Mouse (Mus musculus) C2C12 (cell line): ENCODE data around the gene Mctp2. TPM values are rescaled to one million over a fixed set of nuclear protein-coding genes. Genes with fewer than 3 reads are reported as not detected.

Experiments
- H3K27me3 ChIP-seq: one replicate; pipeline ENCODE4 v1.6.1; 2011; ENCODE audit not compliant: control insufficient read depth, insufficient read depth, insufficient read length
- H3K36me3 ChIP-seq: one replicate; pipeline ENCODE4 v1.6.1; 2011; ENCODE audit not compliant: control insufficient read depth, insufficient read depth
- H3K4me3 ChIP-seq: one replicate; pipeline ENCODE4 v1.5.1; 2011; ENCODE audit warnings: mild to moderate bottlenecking, control low read depth; ENCODE audit not compliant: poor library complexity, insufficient read depth, severe bottlenecking
- H3K79me2 ChIP-seq: one replicate; pipeline ENCODE4 v1.6.1; 2011; ENCODE audit not compliant: control insufficient read depth, insufficient read depth
- H3K79me3 ChIP-seq: one replicate; pipeline ENCODE4 v1.6.1; 2011; ENCODE audit warnings: low read depth, control low read depth
- H3ac ChIP-seq: one replicate; pipeline ENCODE3; 2011; ENCODE audit warnings: low read depth; ENCODE audit not compliant: control insufficient read depth, insufficient read length
- CEBPB ChIP-seq: IDR thresholded peaks from one replicate; pipeline ENCODE4 v1.6.1; 2011; ENCODE audit warnings: low read depth, mild to moderate bottlenecking, control low read depth, moderate library complexity
- CTCF ChIP-seq: IDR thresholded peaks from one replicate; pipeline ENCODE4 v1.5.1; 2011; ENCODE audit not compliant: control insufficient read depth, insufficient read depth, insufficient read length
- FOSL1 ChIP-seq: IDR thresholded peaks from one replicate; pipeline ENCODE4 v1.8.0; 2011; ENCODE audit warnings: mild to moderate bottlenecking, low read length; ENCODE audit not compliant: poor library complexity, insufficient read depth, severe bottlenecking
- MAX ChIP-seq: IDR thresholded peaks from one replicate; pipeline ENCODE4 v1.6.1; 2011; ENCODE audit warnings: mild to moderate bottlenecking, control low read depth
- MYOD1 ChIP-seq: IDR thresholded peaks from one replicate; pipeline ENCODE4 v1.6.1; 2011; ENCODE audit warnings: low read depth; ENCODE audit not compliant: control insufficient read depth, insufficient read length
- MYOG ChIP-seq: IDR thresholded peaks from one replicate; pipeline ENCODE4 v1.6.1; 2011; ENCODE audit not compliant: control insufficient read depth, insufficient read length; ENCODE audit errors: extremely low read depth
- USF1 ChIP-seq: IDR thresholded peaks from one replicate; pipeline ENCODE4 v1.6.1; 2011; ENCODE audit warnings: low read depth, mild to moderate bottlenecking, control low read depth, moderate library complexity
- polyA plus RNA-seq: library from polyadenylated mRNA; unstranded; fragments of >200 nt; fragmentation: generic; extraction: Trizol; gene quantifications from one replicate; pipeline ENCODE4 v1.2.1, GENCODE M21; 2012; ENCODE audit warnings: missing spikeins

The Mctp2 gene
- polyA plus RNA-seq, 1 experiment, result 0.81 TPM

DNA sequence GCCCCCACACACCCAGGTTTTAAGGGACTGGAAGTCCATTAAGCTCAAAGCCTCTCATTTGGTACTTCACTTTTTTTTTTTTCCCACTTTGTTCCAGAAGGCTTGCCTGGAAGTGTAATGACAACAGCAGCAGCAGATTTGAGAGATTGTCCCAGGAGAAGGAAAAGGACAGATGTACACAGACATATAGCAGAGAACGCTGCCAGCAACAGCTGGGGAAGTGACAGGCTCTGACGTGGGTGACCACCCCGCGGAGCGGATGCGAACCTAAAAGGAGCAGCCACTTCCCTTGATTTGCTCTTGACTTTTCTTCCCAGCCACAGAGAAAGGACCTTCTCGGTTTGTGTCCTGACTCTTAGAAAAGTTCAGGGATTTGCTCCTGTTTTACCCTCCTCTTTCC is 185.4 kb downstream of the Mctp2 start:
- Histone ChIP-seq H3K36me3 (no peaks in the 10 kb centered on the region), H3K27me3 (no peaks in the 10 kb centered on the region), H3K79me2 (no peaks in the 10 kb centered on the region), H3K4me3 (no peak overlapping the region), H3K79me3 (no peaks in the 10 kb centered on the region), H3ac (no peak overlapping the region)
- TF ChIP-seq CTCF (no peak), MYOG (no peak), MYOD1 (peak; percentile 24), FOSL1 (no peak), USF1 (no peak), MAX (no peak), CEBPB (no peak)

- Histone ChIP-seq H3K79me2 (no peaks in the 10 kb centered on the region), H3K79me3 (no peaks in the 10 kb centered on the region)
Measured at GRCm38 (mm10) chr7:72119713-72120112, 186.7 kb downstream of the Mctp2 start.

DNA sequence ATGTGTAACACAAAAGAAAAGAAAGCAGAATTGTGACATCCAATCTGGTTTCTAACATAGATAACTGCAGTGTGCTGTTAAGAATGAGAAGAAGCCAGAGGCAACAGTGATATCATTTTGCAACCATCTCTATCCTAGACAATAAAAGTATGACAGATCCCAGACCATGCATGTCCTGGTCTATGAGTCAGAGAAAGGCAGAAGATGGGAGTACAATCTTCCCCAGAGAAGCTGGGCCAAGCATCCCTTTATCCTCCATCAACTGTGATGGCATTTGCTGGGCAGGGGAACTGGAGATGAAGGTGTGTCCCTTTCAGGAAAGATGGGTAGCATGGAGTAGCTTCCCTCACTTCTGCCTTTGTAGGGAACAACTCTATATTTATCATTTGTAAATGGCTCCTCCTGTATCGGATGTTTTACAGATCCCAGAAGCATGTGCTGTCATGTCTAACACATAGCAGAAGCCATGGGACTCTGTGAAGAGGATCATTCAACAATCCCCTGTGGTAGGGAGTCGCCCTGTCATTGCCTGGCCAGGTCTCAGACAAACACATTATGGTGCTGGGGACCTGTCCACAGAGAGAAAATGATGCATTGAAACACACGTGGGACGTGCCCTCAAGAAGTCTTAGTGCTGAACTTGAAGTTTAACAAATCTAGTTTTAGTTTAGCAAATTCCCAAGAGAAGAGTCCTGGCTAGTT is 188.9 kb downstream of the Mctp2 start:
- no peak for TF ChIP-seq USF1
- no peak for TF ChIP-seq CTCF
- no peak for TF ChIP-seq MYOD1
- TF ChIP-seq MAX, result no peak
- TF ChIP-seq MYOG, result no peak
- no peak for TF ChIP-seq FOSL1
- TF ChIP-seq CEBPB, result no peak
- Histone ChIP-seq H3K27me3 (no peaks in the 10 kb centered on the region), H3K4me3 (no peak overlapping the region), H3K36me3 (no peaks in the 10 kb centered on the region), H3K79me2 (no peaks in the 10 kb centered on the region), H3ac (no peak overlapping the region), H3K79me3 (no peaks in the 10 kb centered on the region)

More at GRCm38 (mm10) chr7:72119713-72120112, 186.7 kb downstream of the Mctp2 start:
- no peaks in the 10 kb centered on the region for H3K36me3 ChIP-seq
- H3K4me3 ChIP-seq, result no peak overlapping the region
- TF ChIP-seq MAX, result no peak
- no peak for TF ChIP-seq MYOG
- H3K27me3 ChIP-seq, result no peaks in the 10 kb centered on the region
- H3ac ChIP-seq, result no peak overlapping the region

DNA sequence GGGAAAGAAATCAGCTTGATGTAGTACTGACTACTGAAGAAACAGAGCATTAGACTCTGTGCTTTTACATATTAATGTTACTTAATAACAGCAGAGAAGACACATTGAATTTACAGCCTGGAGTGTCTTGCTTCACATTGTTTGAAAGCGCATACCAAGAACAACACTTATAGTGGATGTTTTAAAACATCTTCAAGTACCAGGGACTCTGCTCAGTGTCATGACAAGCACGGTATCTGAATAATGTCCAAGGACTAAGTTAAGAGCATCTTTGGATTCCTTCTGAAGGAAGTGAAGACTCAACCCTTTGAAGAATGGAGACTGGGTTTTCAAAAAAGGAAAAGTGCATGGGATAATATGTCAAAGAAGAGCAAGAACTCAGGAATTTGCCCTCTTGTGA is 191.3 kb downstream of the Mctp2 start:
- TF ChIP-seq CTCF (no peak), CEBPB (no peak), MYOG (no peak), FOSL1 (no peak), MAX (no peak), MYOD1 (no peak), USF1 (no peak)

DNA sequence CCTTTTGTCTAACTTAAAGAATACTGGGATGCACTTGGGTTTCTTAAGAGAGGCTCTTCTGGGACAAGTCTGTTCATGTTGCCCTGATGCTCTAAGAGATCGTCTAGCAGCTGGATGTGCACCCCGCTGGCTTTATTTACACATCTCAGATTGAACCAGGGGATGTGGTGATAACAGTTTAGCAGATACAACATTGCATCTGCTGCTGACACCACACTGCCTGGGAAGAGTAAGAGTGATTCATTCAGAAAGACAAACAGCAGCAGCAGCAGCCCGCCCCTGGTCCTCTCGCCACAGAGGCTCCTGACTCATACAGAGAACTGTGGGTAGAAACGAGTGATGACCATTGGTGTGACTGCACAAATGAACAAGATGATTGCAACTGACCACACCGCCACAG is 195.8 kb downstream of the Mctp2 start:
- Histone ChIP-seq H3K4me3 (no peak overlapping the region), H3K79me3 (no peaks in the 10 kb centered on the region), H3K36me3 (no peaks in the 10 kb centered on the region), H3ac (no peak overlapping the region), H3K79me2 (no peaks in the 10 kb centered on the region), H3K27me3 (no peaks in the 10 kb centered on the region)
- TF ChIP-seq CEBPB, result no peak
- TF ChIP-seq CTCF, result no peak
- TF ChIP-seq MAX, result peak; percentile 31
- peak; percentile 90 for TF ChIP-seq MYOD1
- no peak for TF ChIP-seq MYOG
- peak; percentile 68 for TF ChIP-seq FOSL1
- no peak for TF ChIP-seq USF1

More for the DNA sequence above, 191.3 kb downstream of the Mctp2 start:
- Histone ChIP-seq H3ac (no peak overlapping the region), H3K4me3 (no peak overlapping the region), H3K79me3 (no peaks in the 10 kb centered on the region), H3K27me3 (no peaks in the 10 kb centered on the region), H3K79me2 (no peaks in the 10 kb centered on the region), H3K36me3 (no peaks in the 10 kb centered on the region)
